Mouse (Mus musculus): Measurements from ENCODE around the gene Gramd1a.
A peak's percentile ranks its signal among the peaks of the same experiment; 100 is the strongest.

The Gramd1a gene

DNA sequence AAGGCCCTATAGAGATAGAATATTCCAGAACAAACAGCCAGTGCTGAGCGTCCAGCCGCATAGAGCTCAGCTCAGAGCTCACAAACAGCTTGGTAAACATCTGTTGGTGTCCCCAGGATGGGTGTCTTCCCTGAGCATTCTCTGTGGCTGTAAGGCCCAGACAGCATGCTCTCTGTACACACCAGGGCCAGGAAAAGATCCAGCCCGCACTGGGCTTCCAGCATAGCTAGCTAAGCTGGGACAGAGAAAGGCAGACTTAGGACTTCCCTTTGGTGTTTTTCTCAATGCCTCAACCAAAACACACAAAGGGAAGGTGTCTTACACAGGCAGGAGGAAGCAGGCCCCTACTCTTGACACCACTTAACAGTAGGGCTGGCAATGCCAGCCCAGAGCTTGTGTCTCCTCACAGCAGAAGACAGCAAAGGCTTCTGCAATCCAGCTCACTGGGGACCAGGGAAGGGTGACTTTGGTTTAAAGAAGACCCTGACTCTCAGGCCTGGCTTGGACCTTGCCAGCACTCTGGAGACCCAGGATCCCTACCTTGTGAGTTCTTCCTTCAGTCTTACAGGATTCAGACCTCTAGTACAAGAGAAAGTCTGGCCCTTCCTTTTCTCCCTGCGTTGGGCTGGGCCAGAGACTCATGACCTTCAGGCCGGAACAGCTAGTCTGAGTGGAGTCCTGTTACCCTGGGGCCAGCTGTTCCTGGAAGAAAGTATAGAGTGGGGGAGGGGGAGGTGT is at the start of gene Gramd1a:
Gene Gramd1a, minus strand, starts transcription at position 601 of the 738 bp plus-strand sequence.
- no peak for DNase-seq

GRCm38 (mm10) chr7:31195591-31196307 is 40.1 kb upstream of the Gramd1a start:
- DNase-seq: no peak

- DNase-seq: no peak
Measured at GRCm38 (mm10) chr7:31184711-31185110, 29.0 kb upstream of the Gramd1a start.

GRCm38 (mm10) chr7:31182863-31183262 is 27.2 kb upstream of the Gramd1a start:
- DNase-seq: no peak

- DNase-seq: peak; percentile 73 to 85
Measured at GRCm38 (mm10) chr7:31176886-31177763, 21.4 kb upstream of the Gramd1a start.

- DNase-seq: no peak
Measured at GRCm38 (mm10) chr7:31175096-31175495, 19.4 kb upstream of the Gramd1a start.

DNA sequence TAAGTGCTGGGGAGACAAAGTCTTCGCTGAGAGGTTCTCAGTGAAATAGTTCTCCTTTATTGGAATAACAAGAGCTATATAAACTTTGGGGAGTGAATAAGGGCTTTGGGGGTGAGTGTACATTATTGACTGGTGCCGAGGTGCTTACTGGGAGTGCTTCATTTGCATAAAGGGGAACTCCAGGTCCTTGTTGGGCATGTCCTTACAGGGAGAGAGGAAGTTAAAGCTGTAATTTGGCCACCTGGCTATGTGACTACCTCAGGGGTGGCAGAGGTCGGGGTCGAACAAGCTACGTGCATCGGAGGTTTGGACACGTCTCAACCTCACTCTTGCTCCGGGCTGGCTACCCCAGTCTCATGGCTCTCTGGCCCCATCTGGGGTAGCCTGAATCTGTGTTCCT is 18.8 kb upstream of the Gramd1a start:
- DNase-seq: no peak

GRCm38 (mm10) chr7:31172238-31172637 is 16.5 kb upstream of the Gramd1a start:
- DNase-seq: peak; percentile 38 to 67

DNA sequence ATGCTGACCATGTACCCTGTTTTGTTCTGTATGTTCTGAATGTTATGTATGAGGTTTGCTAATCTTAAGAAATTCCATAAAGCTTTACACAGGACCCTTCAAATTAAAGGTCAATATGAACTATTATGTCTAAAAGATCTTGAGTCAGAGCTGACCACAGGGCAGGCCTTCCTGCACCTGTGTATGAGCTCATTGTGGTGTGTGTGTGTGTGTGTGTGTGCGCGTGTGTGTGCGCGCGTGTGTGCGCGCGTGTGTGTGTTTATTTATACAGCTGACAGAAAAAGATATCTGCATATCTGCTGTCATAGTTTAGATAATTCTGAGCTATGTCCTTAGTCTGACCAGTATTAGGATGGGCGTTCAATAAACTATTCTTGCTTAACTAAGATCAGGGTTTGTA is 14.8 kb upstream of the Gramd1a start:
- no peak for DNase-seq

GRCm38 (mm10) chr7:31168412-31168811 is 12.7 kb upstream of the Gramd1a start:
- no peak for DNase-seq

- no peak for DNase-seq
Measured at GRCm38 (mm10) chr7:31164748-31165147, 9.1 kb upstream of the Gramd1a start.

DNA sequence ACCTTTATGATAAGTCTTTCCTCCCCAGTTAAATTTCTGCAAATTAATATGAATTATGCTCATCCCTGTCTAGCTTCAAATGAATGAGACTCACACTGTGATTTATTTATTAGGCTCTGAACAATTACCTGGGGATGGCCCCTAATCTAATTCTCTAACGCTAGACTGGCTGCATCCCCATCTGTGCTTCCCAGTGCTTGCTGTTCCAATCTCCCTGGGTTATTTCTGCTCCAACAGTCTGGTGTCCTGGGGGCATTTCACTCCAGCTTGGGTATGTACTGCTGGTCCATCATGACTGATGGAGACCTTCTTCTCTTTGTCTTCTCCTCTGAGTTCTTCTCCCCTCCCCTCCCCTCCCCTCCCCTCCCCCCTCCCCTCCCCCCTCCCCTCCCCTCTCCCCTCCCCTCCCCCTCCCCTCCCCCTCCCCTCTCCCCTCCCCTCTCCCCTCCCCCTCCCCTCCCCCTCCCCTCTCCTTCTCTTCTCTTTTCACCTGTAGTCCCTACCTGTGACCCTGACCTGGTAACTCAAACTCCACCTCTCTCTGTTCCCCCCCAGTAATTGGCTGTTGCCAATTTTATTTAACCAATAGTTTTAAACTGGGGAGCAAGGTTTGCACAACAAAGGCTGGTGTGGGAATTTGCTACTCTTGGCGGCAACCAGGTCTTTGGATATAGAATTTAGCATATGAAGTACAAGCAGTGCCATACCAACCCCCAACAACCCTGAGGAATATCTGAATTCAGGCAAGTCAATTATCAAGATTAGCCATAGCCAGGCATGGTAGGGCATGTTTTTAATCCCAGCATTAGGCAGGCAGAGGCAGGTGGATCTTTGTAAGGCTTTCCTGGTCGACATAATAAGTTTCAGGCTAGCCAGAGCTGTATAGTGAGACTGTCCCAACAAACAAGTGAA is 8.2 kb upstream of the Gramd1a start:
- DNase-seq: no peak

DNA sequence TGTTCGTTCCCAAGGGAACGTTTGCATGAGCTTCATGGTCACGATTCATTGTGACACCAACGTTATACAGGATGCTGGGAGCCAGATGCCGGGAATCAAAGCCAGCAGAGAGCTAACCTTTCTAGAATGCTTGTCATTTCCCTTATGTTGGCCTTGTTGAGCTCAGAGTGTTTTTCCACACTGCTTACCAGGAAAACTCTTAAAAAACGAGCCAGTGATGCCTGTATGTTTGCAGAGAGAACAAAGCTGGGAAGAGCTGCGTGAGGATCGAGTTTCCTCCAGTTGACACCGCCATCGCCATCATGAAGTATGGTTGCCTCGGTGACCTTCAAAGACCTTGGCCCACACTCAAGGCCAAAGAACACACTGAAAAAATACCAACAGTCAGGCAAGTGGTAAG is 6.6 kb upstream of the Gramd1a start:
- DNase-seq: no peak

DNA sequence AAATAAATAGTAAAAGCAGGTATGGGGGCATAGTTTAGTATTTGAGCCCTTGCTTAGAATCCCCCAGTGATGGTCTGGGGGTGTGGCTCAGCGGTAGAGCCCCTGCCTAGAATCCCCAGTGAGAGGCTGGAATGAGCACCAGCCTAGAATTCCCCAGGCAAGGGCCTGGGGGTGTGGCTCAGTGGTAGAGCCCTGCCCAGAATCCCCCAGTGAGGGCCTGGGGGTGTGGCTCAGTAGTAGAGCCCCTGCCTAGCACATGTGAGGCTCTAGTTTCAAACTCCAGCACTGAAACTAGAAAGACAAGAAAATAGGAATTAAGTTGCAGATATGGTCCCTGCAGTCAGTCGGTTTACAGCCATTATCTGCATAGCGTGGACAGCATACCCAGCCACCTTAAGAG is 6.1 kb upstream of the Gramd1a start:
- no peak for DNase-seq

DNA sequence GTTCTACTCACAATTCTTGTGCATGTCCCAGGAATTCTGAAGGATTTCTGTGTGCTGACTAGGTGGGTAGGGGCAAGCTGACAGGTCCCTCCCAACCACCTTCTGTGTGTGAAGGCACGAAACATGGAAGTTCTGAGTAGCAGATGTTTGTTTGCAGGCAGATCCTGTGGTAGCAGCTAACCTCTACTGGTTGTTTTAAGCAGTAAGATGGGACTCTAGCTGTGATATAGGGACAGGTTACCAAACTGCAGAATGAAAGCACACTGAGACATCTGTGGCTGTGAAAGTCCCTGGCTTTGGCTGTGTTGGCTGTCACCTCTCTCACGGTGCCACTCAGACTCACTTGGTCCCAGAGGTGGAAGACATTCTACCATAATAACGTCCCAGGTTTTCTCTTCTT is 5.5 kb upstream of the Gramd1a start:
- DNase-seq: no peak

- DNase-seq: no peak
Measured at GRCm38 (mm10) chr7:31160763-31161162, 5.1 kb upstream of the Gramd1a start.

DNA sequence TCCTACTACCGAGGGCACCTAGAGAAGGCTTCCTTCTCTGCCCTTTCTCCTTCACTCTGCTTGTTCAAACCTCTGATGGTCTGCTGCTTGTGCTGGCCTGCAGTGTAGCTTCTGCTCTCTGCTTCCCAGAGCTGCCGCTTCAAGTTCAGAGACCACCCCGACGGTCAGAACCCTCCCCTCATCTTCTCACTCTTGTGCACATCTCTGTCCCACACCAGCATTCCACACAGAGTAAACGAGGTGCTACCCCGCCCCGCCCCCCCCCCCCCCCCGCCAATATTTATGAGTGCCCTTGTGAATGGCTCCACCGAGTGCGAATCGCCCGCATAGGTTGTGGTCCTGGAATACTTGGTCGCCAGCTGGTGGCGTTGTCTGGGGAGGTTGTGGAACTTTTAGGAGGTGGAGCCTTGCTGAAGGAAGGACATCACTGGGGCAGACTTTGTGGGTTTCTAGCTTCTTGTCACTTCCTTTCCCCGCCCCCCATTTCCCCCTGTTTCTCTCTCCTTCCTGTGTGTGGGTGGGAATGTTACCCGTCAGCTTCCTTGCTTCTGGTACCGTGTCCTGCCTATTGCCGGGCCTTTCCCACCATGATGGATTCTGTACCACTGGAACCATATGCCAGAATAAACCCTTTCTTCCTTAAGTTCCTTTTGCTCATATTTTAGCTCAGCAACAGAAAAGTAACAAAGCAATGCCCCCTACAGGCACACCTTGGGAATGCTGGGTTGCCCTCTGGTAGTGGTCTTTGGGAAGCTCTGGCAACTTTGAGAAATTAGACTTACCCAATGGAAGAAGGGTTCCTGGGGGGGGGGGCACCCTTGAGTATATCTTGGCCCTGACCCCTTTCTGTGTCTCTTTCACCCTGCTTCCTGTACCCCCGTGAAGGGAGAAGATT is 585 bp upstream of the Gramd1a start:
- DNase-seq: no peak

DNA sequence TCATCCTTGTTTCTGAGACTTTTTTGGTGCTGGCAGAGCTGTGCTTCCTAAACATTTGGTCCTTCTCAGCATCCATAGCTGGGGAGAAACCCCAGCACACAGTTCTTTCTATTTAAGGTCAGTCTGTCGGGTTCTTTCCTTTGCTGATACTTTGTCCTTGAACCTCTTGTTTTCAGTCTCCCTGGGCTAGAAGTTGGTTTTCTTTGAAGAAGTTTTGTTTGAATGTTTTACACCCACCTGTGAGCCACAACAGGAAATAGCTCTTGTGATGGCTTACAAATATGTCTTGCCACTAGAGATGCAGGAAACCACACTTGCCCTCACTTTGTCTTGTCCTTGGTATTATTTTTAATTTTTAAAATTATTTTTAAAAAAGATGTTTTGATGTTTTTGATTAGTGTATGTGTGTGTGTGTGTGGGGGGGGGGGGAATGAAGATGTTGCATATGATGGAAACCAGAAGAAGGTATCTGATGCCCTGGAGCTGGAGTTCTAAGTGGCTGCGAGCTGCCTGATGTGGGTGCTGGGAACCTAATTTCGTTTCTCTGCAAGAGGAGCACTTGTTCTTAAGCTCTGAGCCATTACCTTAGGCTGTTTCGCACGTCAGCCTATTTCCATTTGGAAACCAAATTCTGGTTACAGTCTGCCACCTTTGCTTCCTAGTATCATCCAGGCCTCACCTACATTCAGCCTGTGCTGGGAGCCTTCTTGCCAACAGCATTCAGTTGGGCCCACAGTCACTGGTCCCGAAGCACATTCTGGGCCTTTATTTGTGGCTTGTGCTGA is 2.0 kb downstream of the Gramd1a start:
- no peak for DNase-seq

DNA sequence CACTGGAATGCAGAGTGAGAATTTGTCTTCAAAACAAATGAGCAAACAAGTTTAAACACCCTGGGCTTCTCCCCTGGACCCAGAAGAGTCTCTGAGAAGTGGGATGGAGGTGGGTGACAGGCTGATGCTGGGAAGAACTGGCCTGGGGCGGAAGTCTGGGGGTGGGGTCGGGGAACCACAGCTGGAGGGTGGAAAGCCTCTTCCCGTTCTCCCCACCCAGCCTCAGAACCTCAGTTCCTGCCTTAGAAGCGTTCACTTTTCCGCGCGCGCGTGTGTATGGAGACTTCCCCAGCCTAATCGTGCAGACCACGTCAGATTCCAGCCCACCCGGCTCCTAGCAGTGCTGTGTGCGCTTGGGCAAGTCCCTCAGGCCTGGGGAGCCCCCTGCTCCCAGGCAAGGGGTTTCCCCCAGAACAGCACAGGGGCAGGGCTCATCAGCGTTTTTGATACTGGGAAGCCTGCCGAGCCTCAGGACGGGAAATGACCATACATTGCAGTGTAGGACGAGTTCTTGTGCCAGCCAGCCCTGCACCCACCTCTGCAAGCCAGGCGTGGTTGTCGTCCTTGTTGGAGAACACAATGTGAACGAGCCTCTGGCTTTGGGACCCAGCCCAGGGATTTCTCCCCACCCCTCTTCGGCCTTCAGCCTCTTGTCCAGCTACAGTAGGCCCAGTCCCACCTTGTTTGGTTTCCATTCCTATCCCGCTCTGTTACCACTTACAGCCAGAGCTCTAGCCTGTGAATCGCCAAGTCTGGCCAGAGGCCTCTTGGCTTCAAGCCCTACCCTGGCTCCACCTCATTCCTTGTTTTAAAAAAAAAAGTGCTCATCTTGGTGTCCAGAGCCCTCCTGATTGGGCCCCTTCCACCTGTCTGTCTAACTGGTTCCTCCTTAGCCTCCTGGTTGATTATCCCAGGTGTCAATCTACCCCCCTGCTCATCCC is 4.1 kb downstream of the Gramd1a start:
- DNase-seq: peak; percentile 60 to 61

All from cerebellum, postnatal 25 days (tissue).